Mouse (Mus musculus) liver, embryonic 14.5 days (tissue): Measurements from ENCODE around the gene Wfdc12.

Source experiments
- CTCF ChIP-seq: IDR thresholded peaks from 2 replicates; pipeline ENCODE4 v1.5.1; 2016; ENCODE audit warnings: antibody characterized with exemption, low read depth, control low read depth
- EP300 ChIP-seq: IDR thresholded peaks from 2 replicates; pipeline ENCODE4 v1.6.1; 2016; ENCODE audit warnings: antibody characterized with exemption, low read depth

GRCm38 (mm10) chr2:164210892-164211291 lies 20.5 kb upstream of the Wfdc12 start:
- TF ChIP-seq CTCF = no peak
- no peak for TF ChIP-seq EP300
